Mouse (Mus musculus): ENCODE results near the gene Cuedc1.
"Not testable (repeated sequence)": the region's sequence is repeated elsewhere in the genome, so short reads cannot be mapped to it uniquely, and the experiment has no call there.

The Cuedc1 gene

GRCm38 (mm10) chr11:88203712-88204532 is 106.1 kb downstream of the Cuedc1 start, which contains the start of gene Mrps23:
Gene Mrps23, plus strand, starts transcription at chr11:88204388.
- DNase-seq (ENCODE audit: low read depth, low spot score): peak; percentile 92

GRCm38 (mm10) chr11:88204593-88205368 is 106.9 kb downstream of the Cuedc1 start:
- DNase-seq (ENCODE audit: low read depth, low spot score): no peak

- DNase-seq (ENCODE audit: low read depth, low spot score): not testable (repeated sequence)
These were observed 108.7 kb downstream of the Cuedc1 start for GRCm38 (mm10) chr11:88206576-88206975.

GRCm38 (mm10) chr11:88207697-88208096 is 109.8 kb downstream of the Cuedc1 start:
- no peak for DNase-seq (ENCODE audit: low read depth, low spot score)

- DNase-seq (ENCODE audit: low read depth, low spot score): no peak
These were observed 114.1 kb downstream of the Cuedc1 start for GRCm38 (mm10) chr11:88211824-88212582.

DNA sequence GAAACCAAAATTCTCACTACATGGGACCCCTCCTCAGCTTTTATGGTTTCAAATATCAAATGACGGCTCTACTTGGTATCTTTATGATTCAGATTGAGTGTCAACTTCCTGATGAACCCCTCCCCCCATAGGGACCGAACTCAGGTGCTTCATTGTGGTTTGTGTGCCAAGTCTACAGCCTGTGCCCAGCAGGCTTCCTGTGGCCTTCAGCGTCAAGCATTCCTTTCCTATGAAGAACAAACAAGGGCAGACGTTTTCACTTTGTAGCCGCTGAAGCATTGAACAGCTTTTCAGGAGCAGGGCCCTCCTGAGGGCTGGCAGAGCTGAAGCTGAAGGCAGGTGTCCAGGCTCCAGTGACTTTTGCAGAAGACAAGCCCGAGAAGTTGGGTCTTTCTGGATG is 115.9 kb downstream of the Cuedc1 start:
- no peak for DNase-seq (ENCODE audit: low read depth, low spot score)

DNA sequence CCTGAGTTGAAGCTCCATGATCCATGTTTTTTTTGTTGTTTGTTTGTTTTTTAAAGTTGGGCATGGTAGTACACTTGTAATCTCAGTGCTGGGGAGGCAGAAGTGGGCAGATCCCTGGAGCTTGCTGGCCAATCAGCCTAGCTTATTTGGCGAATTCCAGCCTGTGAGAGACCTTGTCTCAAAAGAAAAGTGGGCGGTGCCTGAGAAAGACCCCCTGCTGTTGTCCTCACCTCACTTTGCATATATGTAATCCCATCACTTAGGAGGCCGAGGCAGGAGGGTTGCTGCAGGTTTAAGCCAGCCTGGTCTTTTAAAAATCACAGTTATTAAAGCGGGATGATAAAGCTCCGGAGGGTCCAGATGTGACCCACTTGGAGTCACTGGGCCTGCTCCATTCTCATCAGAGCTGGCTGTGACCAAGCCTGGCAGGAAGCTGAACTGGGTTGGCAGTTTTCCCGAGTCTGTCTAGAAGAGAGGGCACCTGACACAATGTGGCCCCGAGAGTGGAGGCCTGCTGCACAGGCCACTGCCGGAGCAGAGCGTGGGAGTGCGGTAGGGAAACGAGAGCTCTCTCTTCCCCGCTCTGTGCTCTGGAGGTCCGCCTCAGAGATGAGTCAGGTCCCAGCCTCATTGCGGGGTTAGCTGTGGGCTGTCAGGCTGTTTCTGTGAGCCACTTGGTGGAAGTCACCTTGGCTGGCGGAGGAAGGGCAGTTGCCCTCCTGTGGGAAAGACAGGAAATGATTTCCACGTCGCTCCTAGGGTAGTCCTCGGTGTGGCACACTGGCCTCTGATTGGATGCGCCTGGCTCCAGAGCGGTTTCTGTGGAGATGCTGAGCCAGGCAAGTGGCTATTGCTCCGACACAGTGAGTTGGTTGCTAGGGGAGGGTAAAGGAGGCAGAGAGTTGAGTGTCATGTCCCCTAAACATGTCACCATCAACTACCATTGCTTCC is 117.3 kb downstream of the Cuedc1 start:
- DNase-seq (ENCODE audit: low read depth, low spot score): no peak

DNA sequence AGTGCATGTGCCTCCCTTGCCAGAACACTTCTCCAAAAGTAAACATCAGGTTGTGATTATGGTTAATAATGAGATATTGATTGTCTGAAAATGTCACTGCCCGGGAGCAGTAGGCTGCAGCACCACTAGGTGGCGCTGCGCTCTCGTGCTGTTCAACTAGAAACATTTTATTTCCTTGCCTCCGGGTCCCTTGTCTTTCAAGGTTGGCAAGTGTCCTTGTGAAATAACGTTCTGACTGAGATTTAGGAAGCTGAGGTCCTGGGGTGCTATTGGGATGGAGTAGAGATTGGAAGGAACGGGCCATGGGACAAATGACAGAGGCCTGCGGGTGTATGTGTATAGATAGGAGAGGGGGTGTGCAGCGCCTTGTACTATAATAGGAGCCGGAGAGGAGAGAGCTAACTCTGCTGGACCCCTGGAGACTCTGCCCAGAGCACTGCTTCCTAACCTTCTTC is 118.4 kb downstream of the Cuedc1 start:
- DNase-seq (ENCODE audit: low read depth, low spot score): peak; percentile 87

GRCm38 (mm10) chr11:88218155-88218554 is 120.3 kb downstream of the Cuedc1 start:
- DNase-seq (ENCODE audit: low read depth, low spot score): no peak

DNA sequence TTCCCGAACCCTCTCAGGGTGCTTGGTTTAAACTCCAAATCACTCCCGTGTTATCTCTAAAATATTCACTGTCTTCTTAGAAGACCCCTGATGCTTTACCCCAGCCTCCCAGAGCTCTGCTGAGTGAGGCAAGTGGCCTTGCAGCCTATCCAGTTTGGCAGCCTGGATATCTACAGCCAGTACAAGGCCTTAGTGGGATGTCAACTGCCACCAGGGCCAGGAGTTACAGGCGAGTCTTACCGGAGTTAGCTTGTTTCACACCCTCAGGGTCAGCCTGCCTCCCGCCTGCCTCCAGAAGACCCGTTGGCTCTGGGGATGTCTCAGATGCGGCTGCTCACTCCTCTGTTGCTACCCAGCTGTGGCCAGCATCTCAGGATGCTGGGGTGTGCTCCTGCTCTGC is 120.7 kb downstream of the Cuedc1 start:
- no peak for DNase-seq (ENCODE audit: low read depth, low spot score)

GRCm38 (mm10) chr11:88221929-88222475 is 124.1 kb downstream of the Cuedc1 start:
- DNase-seq (ENCODE audit: low read depth, low spot score): no peak

- no peak for DNase-seq (ENCODE audit: low read depth, low spot score)
These were observed 129.4 kb downstream of the Cuedc1 start for GRCm38 (mm10) chr11:88227001-88227957.

- no peak for DNase-seq (ENCODE audit: low read depth, low spot score)
These were observed 133.4 kb downstream of the Cuedc1 start for GRCm38 (mm10) chr11:88231213-88231790.

DNA sequence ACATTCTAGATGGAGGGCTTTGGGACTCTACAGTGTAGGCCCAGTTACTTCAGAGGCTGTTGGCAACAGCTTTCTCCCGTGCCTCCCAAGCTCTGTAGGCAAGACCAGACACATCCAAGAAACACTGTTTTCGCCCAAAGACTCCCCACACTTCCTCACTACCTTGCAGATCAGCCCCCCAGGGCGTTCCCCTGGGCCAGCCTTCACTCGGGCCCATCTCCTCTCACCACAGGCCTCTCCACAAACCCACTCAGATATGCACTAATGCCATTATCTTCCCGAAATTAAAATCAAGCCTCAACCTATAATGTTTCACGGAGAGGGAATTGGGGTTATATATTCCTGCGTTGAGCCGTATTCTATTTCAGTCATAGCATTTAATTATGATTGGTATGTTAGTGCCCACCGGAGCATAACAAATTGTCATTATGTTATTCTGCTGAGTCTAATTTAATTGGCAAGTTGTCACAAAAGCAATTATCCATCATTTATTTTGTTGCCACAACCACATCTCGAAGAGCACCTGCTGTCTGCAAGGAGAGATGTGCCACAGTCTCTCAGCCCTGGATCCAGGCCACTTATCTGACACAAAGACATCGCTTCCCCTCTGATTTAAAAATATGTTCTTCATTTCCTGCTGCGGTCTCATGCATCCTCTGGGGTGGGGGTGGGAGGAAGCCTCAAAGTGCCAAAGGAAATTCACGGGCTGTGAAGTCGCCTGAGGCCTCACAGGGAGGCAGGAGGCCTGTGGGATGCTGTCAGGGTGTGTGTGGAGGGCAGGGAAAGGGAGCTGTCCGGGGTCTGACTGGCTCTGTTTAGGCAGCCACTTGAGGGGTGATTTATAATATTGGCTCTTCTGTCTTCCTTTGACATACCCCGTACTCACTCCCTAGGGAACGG is 135.9 kb downstream of the Cuedc1 start:
- no peak for DNase-seq (ENCODE audit: low read depth, low spot score)

DNA sequence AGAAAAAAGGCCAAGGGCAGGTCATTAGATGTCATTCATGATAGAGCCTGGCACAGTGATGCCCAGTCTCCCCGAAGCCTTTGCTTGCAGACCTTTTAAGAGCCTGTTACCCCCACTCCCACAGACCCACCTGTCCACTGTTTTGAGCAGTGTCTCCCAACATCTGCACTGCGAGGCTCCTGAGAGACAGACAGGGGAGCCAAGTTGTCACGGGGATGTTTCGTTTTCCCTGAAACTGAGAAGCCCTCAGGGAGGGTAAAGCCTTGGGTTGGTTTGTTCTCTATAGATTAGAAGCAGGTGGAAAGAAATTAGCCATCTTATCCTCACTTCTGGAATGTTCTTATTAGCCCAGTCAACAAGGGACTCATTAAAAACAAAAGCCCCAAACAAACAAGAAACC is 136.9 kb downstream of the Cuedc1 start:
- no peak for DNase-seq (ENCODE audit: low read depth, low spot score)

DNA sequence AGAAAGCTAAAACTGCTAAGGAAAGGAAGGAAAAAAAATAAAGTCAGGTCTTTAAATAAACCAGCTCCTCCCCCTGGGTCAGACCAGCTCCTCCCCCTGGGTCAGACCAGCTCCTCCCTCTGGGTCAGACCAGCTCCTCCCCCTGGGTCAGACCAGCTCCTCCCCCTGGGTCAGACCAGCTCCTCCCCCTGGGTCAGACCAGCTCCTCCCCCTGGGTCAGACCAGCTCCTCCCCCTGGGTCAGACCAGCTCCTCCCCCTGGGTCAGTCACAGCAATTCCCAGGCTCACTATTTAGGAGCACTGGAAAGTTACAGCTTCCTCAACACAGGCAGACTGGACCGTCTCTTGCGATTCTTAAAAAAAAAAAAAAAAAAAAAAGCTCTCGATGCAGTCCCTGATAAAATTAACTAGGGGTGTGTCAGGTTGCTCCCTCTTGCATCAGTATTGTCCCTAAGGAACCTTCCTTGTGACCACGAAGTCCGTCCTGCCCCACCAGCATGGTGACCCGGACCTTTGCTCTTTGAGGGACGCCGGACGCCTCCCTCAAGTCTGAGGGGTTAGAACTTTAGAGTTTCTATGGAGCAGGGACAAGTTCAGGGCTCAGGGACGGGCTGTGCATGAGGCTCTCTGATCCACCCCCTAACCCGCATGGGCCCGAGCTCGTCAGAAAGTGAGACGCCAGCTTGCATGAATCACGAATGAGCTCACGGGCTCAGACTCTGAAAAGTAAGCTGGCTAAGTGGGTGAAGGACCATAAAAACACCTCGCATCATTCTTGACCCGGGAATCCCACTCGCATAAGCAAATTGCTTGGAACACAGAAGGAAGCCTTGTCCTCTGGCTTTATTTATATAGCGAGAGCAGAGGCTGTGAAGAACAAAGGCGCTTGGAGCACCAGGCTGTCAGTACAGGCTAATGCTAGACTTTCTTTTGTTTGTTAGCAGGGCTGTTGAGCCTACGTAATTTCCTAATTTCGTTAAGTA is 137.7 kb downstream of the Cuedc1 start:
- DNase-seq (ENCODE audit: low read depth, low spot score): no peak

GRCm38 (mm10) chr11:88240275-88240674 is 142.4 kb downstream of the Cuedc1 start:
- no peak for DNase-seq (ENCODE audit: low read depth, low spot score)
